Mouse (Mus musculus): ENCODE results near the gene Atp1a4. TPM values are rescaled to one million over a fixed set of nuclear protein-coding genes. Genes with fewer than 3 reads are reported as not detected.

The Atp1a4 gene
- polyA plus RNA-seq, 1 experiment from 2014 or later: not detected

DNA sequence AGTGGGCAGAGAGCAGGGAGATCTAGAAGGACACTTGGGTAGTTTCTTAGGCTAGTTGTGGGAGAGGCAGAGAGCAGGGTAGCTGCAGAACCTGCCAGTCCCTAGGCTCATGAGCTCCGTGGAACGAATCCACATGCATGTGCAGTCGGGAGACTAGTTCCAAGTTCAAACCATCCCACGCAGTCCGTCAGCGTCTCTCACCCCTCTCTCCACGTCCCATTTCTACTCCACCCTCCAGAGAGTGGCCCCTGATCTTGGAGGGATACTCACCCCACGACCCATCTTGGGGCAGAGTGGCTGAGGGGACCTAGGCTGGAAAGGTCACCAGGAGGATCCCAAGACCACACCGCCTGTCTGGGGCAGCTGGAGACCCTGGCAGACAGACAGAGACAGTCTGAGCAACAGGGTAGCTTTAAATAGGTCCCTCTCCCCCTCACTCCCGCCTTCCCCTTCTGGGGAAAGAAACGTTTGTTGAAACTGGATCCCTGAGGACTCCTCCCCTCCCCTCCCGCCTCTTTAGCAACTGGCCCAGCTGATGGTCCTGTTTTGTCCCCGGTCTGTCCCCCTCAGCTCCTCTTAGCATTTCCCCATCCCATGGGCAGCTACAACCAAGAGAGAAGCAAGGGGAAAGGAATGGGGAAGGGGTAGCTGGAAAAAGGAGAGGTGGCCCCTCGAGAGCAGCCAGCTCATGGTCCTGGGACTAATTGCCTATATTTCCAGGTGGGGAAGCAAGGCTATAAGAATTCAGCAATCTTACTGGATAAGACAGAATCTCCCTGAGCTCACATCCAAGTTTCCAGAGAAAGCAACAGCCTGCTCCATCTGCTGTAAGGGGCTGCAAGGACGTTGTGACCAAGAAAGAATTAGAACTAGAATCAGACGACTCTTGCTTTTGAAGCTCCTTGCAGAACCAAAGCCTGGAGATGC lies 39.7 kb upstream of the Atp1a4 start, which contains the start of gene Atp1a2:
Gene Atp1a2, minus strand, starts transcription at position 454 of the 927 bp plus-strand sequence.
- no peaks in the 10 kb centered on the region for H3K27me3 ChIP-seq (ENCODE audit: control insufficient read depth, insufficient read depth, low read length)
- H3K9me3 ChIP-seq (ENCODE audit: control insufficient read depth, low read length): no peaks in the 10 kb centered on the region
- H3K4me1 ChIP-seq (replicated peaks; ENCODE audit: control insufficient read depth, insufficient read depth): no peaks in the 10 kb centered on the region; the same call in 1 of the 2 replicates
- no peaks in the 10 kb centered on the region for H3K36me3 ChIP-seq (ENCODE audit: control insufficient read depth, insufficient read depth, low read length)
- H3K4me2 ChIP-seq (replicated peaks; ENCODE audit: low read depth): peak within 1 kb of the TSS; percentile 43
- peak within 1 kb of the TSS; percentile 36 for H3K4me3 ChIP-seq (ENCODE audit: low read depth, low read length)
- peak within 1 kb of the TSS; percentile 48 for H3K9ac ChIP-seq (ENCODE audit: low read length)
- ATAC-seq (ENCODE audit: low FRiP score, low TSS enrichment): peak; percentile 49; the same call in 1 of the 2 replicates
- H3K27ac ChIP-seq (replicated peaks): peak within 1 kb of the TSS; percentile 84
- TF ChIP-seq CTCF (IDR thresholded peaks at IDR 0.05; ENCODE audit: low read depth) (no peak), EP300 (optimal IDR thresholded peaks at IDR 0.05) (no peak)
- DNase-seq (ENCODE audit: low spot score): no peak
- 14% methylated on average over 16 of the region's 16 CpGs for WGBS

DNA sequence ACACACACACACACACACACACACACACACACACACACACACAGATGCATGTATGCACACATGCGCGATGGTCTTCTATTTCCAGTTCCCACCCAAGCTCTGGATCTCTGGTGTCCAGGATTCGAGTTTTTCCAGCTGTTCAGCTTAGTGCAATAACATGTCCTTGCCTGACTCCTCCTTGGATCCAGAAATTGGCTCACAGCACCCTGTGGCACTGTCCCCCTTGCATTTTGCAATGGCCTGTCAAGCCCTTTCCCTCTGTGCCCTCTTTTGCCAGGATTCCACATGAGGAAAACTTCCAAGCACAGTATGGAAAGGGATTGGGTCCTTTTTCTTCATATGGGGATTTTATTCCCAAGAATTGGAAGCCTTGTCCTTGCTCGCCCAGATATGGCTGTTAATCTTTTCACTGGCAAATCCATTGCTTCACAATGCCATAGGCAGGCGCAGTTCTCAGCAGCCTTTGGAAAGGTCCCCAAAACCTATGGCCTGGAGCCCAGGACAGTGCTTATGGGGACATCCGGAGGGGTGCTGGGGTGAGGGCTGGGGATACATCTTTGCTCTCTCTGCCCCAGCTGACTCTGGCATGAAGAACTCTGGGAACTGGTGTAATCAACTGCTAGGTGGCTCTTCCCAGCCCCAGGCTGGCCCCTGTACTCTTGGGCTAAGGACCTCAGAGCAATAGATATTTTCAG lies 38.7 kb upstream of the Atp1a4 start:
- 68% methylated on average over 6 of the region's 6 CpGs for WGBS
- H3K4me2 ChIP-seq (replicated peaks; ENCODE audit: low read depth): peak overlapping the region; percentile 43
- ATAC-seq (ENCODE audit: low FRiP score, low TSS enrichment) (peak; percentile 27; the same call in 1 of the 2 replicates), DNase-seq (ENCODE audit: low spot score) (no peak)
- peak overlapping the region; percentile 36 for H3K4me3 ChIP-seq (ENCODE audit: low read depth, low read length)
- H3K9ac ChIP-seq (ENCODE audit: low read length): peak overlapping the region; percentile 48; the same call in 1 of the 2 replicates
- no peaks in the 10 kb centered on the region for H3K27me3 ChIP-seq (ENCODE audit: control insufficient read depth, insufficient read depth, low read length)
- no peak; the same call in 1 of the 2 replicates for TF ChIP-seq CTCF (IDR thresholded peaks at IDR 0.05; ENCODE audit: low read depth)
- TF ChIP-seq EP300 (optimal IDR thresholded peaks at IDR 0.05): no peak
- H3K4me1 ChIP-seq (replicated peaks; ENCODE audit: control insufficient read depth, insufficient read depth): no peaks in the 10 kb centered on the region; the same call in 1 of the 2 replicates
- H3K36me3 ChIP-seq (ENCODE audit: control insufficient read depth, insufficient read depth, low read length): no peaks in the 10 kb centered on the region
- H3K9me3 ChIP-seq (ENCODE audit: control insufficient read depth, low read length): no peaks in the 10 kb centered on the region
- H3K27ac ChIP-seq (replicated peaks): peak overlapping the region; percentile 84

DNA sequence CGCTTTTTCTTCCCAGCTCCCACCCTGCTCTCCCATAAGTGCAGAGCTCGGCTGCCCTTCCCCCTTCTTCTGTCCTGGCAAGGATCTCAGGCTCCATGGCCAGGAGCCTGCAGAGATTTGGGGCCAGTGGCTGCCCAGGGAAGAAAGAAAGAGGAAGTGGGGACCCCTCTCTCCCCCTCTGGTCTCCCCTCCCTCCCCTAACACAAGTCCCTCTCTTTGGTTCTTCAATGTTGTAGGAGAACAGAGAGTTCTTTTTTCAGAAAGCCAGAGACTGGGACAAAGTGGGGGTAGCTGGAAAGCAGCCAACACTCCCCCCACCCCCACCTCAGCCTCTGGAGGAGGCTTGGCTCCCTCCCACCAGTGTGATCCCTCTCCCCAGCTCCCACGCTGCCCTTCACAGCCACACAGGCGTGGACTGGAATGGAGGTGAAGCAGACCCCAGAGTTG lies 37.6 kb upstream of the Atp1a4 start:
- ATAC-seq (ENCODE audit: low FRiP score, low TSS enrichment) (no peak; the same call in 1 of the 2 replicates), DNase-seq (ENCODE audit: low spot score) (no peak)
- Histone ChIP-seq H3K4me2 (replicated peaks; ENCODE audit: low read depth) (peak overlapping the region; percentile 43), H3K36me3 (ENCODE audit: control insufficient read depth, insufficient read depth, low read length) (no peaks in the 10 kb centered on the region), H3K9me3 (ENCODE audit: control insufficient read depth, low read length) (no peaks in the 10 kb centered on the region), H3K4me1 (replicated peaks; ENCODE audit: control insufficient read depth, insufficient read depth) (no peaks in the 10 kb centered on the region; the same call in 1 of the 2 replicates), H3K27ac (replicated peaks) (0 out of 2 replicates have a peak overlapping the region, but pooled peaks have one; percentile 4), H3K4me3 (ENCODE audit: low read depth, low read length) (no peak overlapping the region), H3K27me3 (ENCODE audit: control insufficient read depth, insufficient read depth, low read length) (no peaks in the 10 kb centered on the region), H3K9ac (ENCODE audit: low read length) (peak overlapping the region; percentile 23; the same call in 1 of the 2 replicates)
- WGBS: 57% methylated on average over 4 of the region's 4 CpGs
- TF ChIP-seq EP300 (optimal IDR thresholded peaks at IDR 0.05) (no peak), CTCF (IDR thresholded peaks at IDR 0.05; ENCODE audit: low read depth) (no peak)

DNA sequence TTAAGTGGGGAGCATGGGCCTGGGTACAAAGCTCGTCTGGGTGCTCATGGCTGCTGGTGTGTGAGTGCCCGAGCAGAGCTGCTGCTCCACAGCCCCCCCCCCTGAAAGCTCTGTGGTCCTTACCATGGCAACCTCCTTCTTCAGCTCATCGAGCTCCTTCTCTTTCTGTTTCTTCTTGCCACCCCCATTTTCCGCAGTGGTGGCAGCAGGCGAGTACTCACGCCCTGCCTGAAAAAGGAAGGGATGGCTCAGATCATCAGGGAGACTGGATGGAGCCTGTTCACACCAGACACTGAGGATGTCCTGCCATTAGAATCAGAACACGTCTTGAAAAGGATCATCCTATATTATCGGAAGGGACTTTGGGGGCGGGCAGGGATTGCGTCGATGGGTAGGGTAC lies 35.2 kb upstream of the Atp1a4 start:
- Histone ChIP-seq H3K4me2 (replicated peaks; ENCODE audit: low read depth) (no peak overlapping the region), H3K36me3 (ENCODE audit: control insufficient read depth, insufficient read depth, low read length) (no peaks in the 10 kb centered on the region), H3K9me3 (ENCODE audit: control insufficient read depth, low read length) (no peaks in the 10 kb centered on the region), H3K4me3 (ENCODE audit: low read depth, low read length) (no peak overlapping the region), H3K9ac (ENCODE audit: low read length) (no peak overlapping the region), H3K27me3 (ENCODE audit: control insufficient read depth, insufficient read depth, low read length) (no peaks in the 10 kb centered on the region), H3K4me1 (replicated peaks; ENCODE audit: control insufficient read depth, insufficient read depth) (no peaks in the 10 kb centered on the region; the same call in 1 of the 2 replicates), H3K27ac (replicated peaks) (no peak overlapping the region)
- 86% methylated on average over 11 of the region's 11 CpGs for WGBS
- TF ChIP-seq EP300 (optimal IDR thresholded peaks at IDR 0.05): no peak
- TF ChIP-seq CTCF (IDR thresholded peaks at IDR 0.05; ENCODE audit: low read depth): no peak
- DNase-seq (ENCODE audit: low spot score) (no peak), ATAC-seq (ENCODE audit: low FRiP score, low TSS enrichment) (no peak)

DNA sequence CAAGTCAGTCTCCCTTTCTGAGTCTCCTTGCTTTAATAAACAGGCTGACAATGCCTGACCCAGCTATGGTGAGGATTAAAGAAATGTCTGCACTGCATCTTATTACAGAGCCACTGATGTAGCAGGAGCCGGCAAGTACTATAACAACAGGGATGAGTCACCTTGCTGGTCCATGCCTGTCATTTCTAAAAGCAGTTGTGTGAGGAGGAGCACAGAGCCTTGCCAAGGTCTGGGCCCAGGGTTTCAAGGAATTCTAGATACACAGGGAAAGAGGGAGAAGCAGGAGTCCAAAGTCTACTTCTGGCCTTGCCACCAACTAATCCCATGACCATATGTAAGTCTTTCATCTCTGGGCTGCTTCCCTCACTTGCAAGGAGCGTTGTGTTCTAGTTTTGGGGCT lies 34.7 kb upstream of the Atp1a4 start:
- Histone ChIP-seq H3K4me3 (ENCODE audit: low read depth, low read length) (no peak overlapping the region), H3K36me3 (ENCODE audit: control insufficient read depth, insufficient read depth, low read length) (no peaks in the 10 kb centered on the region), H3K4me1 (replicated peaks; ENCODE audit: control insufficient read depth, insufficient read depth) (no peaks in the 10 kb centered on the region; the same call in 1 of the 2 replicates), H3K9me3 (ENCODE audit: control insufficient read depth, low read length) (no peaks in the 10 kb centered on the region), H3K27ac (replicated peaks) (no peak overlapping the region), H3K4me2 (replicated peaks; ENCODE audit: low read depth) (no peak overlapping the region), H3K27me3 (ENCODE audit: control insufficient read depth, insufficient read depth, low read length) (no peaks in the 10 kb centered on the region), H3K9ac (ENCODE audit: low read length) (no peak overlapping the region)
- WGBS: 80% methylated on average over 2 of the region's 2 CpGs
- ATAC-seq (ENCODE audit: low FRiP score, low TSS enrichment) (no peak), DNase-seq (ENCODE audit: low spot score) (no peak)
- no peak for TF ChIP-seq CTCF (IDR thresholded peaks at IDR 0.05; ENCODE audit: low read depth)
- no peak for TF ChIP-seq EP300 (optimal IDR thresholded peaks at IDR 0.05)
